Mouse (Mus musculus): ENCODE measurements around the gene Mrrf. TPM values are rescaled to one million over a fixed set of nuclear protein-coding genes. Genes with fewer than 3 reads are reported as not detected.
A peak's percentile ranks its signal among the peaks of the same experiment; 100 is the strongest.

Gene Mrrf
- polyA plus RNA-seq, 1 experiment from 2014 or later, result 30.3 TPM

DNA sequence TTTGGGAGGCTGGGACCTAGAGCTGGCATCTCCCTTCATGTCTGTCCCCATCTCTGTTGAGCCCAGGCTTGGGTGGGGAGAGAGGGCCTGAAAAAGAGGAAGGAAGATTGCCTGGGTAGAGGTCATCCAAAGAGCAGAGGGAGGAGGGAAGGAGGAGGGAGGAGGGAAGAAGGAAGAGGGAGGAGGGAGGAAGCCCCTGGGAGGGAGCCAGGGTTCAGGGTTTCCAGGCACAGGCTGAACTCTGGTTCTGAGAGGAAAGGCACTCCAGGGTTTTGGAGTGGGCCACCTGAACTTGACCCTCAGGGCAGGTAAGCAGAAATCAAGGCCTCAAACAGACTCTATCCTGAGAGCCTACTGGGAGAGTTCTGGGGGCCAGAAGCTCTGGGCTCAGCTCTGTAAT is 80.4 kb downstream of the Mrrf start:
- Histone ChIP-seq H3K4me2 (ENCODE audit: low read depth, low read length) (peak overlapping the region; percentile 9; the same call in 1 of the 2 replicates), H3K9me3 (ENCODE audit: control insufficient read depth, low read length) (no peaks in the 10 kb centered on the region), H3K27ac (ENCODE audit: low read length) (peak overlapping the region; percentile 95), H3K9ac (ENCODE audit: low read length) (peak overlapping the region; percentile 29; the same call in 1 of the 2 replicates), H3K36me3 (ENCODE audit: control insufficient read depth, insufficient read depth, low read length) (no peaks in the 10 kb centered on the region), H3K4me1 (replicated peaks; ENCODE audit: control insufficient read depth, insufficient read depth, low read length) (peaks cover 46% of the 10 kb centered on the region), H3K4me3 (ENCODE audit: low read length) (no peak overlapping the region), H3K27me3 (ENCODE audit: control insufficient read depth, insufficient read depth, low read depth, low read length) (peaks cover under 1% of the 10 kb centered on the region; the same call in 1 of the 2 replicates)
- ATAC-seq (ENCODE audit: low read depth), result peak; percentile 39

- no peaks in the 10 kb centered on the region; the same call in 1 of the 2 replicates for H3K27me3 ChIP-seq (ENCODE audit: control insufficient read depth, insufficient read depth, low read depth, low read length)
- WGBS, result 27% methylated on average over 4 of the region's 4 CpGs
- H3K9me3 ChIP-seq (ENCODE audit: control insufficient read depth, low read length), result no peaks in the 10 kb centered on the region
- H3K9ac ChIP-seq (ENCODE audit: low read length), result peak overlapping the region; percentile 50
- H3K4me3 ChIP-seq (ENCODE audit: low read length), result no peak overlapping the region
- peak; percentile 83 for ATAC-seq (ENCODE audit: low read depth)
- peaks cover 42% of the 10 kb centered on the region for H3K4me1 ChIP-seq (replicated peaks; ENCODE audit: control insufficient read depth, insufficient read depth, low read length)
- H3K4me2 ChIP-seq (ENCODE audit: low read depth, low read length), result peak overlapping the region; percentile 39
- peak overlapping the region; percentile 95 for H3K27ac ChIP-seq (ENCODE audit: low read length)
- H3K36me3 ChIP-seq (ENCODE audit: control insufficient read depth, insufficient read depth, low read length), result no peaks in the 10 kb centered on the region
These were observed 80.9 kb downstream of the Mrrf start for GRCm38 (mm10) chr2:36216953-36217573.

- peak; percentile 72 for ATAC-seq (ENCODE audit: low read depth)
- Histone ChIP-seq H3K4me1 (replicated peaks; ENCODE audit: control insufficient read depth, insufficient read depth, low read length) (peaks cover 38% of the 10 kb centered on the region), H3K9ac (ENCODE audit: low read length) (peak overlapping the region; percentile 50), H3K27ac (ENCODE audit: low read length) (peak overlapping the region; percentile 95), H3K9me3 (ENCODE audit: control insufficient read depth, low read length) (no peaks in the 10 kb centered on the region), H3K4me2 (ENCODE audit: low read depth, low read length) (peak overlapping the region; percentile 39), H3K36me3 (ENCODE audit: control insufficient read depth, insufficient read depth, low read length) (no peaks in the 10 kb centered on the region), H3K27me3 (ENCODE audit: control insufficient read depth, insufficient read depth, low read depth, low read length) (no peaks in the 10 kb centered on the region), H3K4me3 (ENCODE audit: low read length) (peak overlapping the region; percentile 3; the same call in 1 of the 2 replicates)
- WGBS, result 25% methylated on average over 5 of the region's 5 CpGs
These were observed 81.6 kb downstream of the Mrrf start for GRCm38 (mm10) chr2:36217692-36218233.

- H3K27ac ChIP-seq (ENCODE audit: low read length), result no peak overlapping the region
- no peak for ATAC-seq (ENCODE audit: low read depth)
- H3K9me3 ChIP-seq (ENCODE audit: control insufficient read depth, low read length), result no peaks in the 10 kb centered on the region
- H3K4me1 ChIP-seq (replicated peaks; ENCODE audit: control insufficient read depth, insufficient read depth, low read length), result peaks cover 28% of the 10 kb centered on the region
- WGBS, result 86% methylated on average over 8 of the region's 8 CpGs
- H3K27me3 ChIP-seq (ENCODE audit: control insufficient read depth, insufficient read depth, low read depth, low read length), result no peaks in the 10 kb centered on the region
- H3K36me3 ChIP-seq (ENCODE audit: control insufficient read depth, insufficient read depth, low read length), result no peaks in the 10 kb centered on the region
- H3K4me2 ChIP-seq (ENCODE audit: low read depth, low read length), result no peak overlapping the region
- H3K9ac ChIP-seq (ENCODE audit: low read length), result no peak overlapping the region
- no peak overlapping the region for H3K4me3 ChIP-seq (ENCODE audit: low read length)
These were observed 83.9 kb downstream of the Mrrf start for GRCm38 (mm10) chr2:36220106-36220505.

DNA sequence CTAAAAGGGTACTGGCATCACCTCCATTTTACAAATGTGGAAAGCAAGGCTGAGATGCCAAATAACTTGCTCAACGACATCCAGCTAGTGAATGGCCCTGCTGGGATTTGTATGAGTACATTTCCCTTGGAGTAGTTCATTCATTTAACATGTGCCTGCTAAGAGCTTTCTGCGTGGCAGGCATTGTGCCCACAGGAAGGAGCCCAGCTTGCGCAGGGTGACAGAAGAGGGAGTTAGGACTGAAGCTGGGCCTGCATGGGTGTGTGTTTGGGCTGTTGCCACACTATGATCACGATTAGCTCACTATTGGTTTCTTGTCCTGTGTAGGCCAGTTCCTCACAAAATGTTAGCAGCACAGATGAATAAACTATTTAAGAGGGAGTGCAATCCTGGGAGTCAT is 84.7 kb downstream of the Mrrf start:
- WGBS, result 64% methylated on average over 4 of the region's 4 CpGs
- H3K27me3 ChIP-seq (ENCODE audit: control insufficient read depth, insufficient read depth, low read depth, low read length), result no peaks in the 10 kb centered on the region
- no peak overlapping the region for H3K4me3 ChIP-seq (ENCODE audit: low read length)
- H3K36me3 ChIP-seq (ENCODE audit: control insufficient read depth, insufficient read depth, low read length), result no peaks in the 10 kb centered on the region
- no peak for ATAC-seq (ENCODE audit: low read depth)
- no peaks in the 10 kb centered on the region for H3K9me3 ChIP-seq (ENCODE audit: control insufficient read depth, low read length)
- peaks cover 27% of the 10 kb centered on the region for H3K4me1 ChIP-seq (replicated peaks; ENCODE audit: control insufficient read depth, insufficient read depth, low read length)
- H3K27ac ChIP-seq (ENCODE audit: low read length), result no peak overlapping the region
- no peak overlapping the region for H3K9ac ChIP-seq (ENCODE audit: low read length)
- H3K4me2 ChIP-seq (ENCODE audit: low read depth, low read length), result no peak overlapping the region

DNA sequence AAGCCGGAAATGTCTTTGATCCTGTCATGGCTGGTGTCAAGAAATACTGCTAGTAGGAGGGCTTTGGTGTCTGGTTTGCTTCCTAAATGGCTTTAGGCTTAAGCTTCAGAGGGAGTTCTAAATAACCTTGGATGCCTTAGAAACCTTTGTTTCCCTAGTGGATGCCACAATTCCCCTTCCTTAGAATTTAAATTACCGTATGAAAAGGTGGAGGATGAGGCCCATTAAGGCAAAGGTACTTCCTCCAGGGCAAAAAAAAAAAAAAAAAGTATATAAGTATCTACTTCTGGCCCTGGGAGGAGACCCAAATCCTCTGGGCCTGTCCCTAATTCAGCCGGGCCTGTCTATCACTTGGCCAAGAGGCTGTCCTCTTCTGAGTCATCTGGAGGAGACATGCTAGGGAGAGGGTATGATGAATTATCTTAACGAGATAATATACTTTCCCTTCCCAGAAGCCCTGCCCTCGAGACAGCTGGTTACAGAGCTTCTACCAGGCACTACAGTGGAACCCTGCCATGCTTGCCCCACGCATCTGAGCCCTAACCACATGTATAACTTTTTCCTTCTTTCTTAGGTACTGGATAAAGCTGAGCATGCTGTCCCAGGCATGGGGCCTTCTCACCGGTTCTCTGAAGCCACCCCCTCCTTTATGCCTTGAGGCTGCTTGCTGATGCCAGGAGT is 86.1 kb downstream of the Mrrf start:
- Histone ChIP-seq H3K27me3 (ENCODE audit: control insufficient read depth, insufficient read depth, low read depth, low read length) (no peaks in the 10 kb centered on the region), H3K4me2 (ENCODE audit: low read depth, low read length) (no peak overlapping the region), H3K9ac (ENCODE audit: low read length) (no peak overlapping the region), H3K27ac (ENCODE audit: low read length) (no peak overlapping the region), H3K4me1 (replicated peaks; ENCODE audit: control insufficient read depth, insufficient read depth, low read length) (peaks cover 13% of the 10 kb centered on the region), H3K9me3 (ENCODE audit: control insufficient read depth, low read length) (no peaks in the 10 kb centered on the region), H3K4me3 (ENCODE audit: low read length) (no peak overlapping the region), H3K36me3 (ENCODE audit: control insufficient read depth, insufficient read depth, low read length) (no peaks in the 10 kb centered on the region)
- 64% methylated on average over 7 of the region's 7 CpGs for WGBS
- no peak for ATAC-seq (ENCODE audit: low read depth)

DNA sequence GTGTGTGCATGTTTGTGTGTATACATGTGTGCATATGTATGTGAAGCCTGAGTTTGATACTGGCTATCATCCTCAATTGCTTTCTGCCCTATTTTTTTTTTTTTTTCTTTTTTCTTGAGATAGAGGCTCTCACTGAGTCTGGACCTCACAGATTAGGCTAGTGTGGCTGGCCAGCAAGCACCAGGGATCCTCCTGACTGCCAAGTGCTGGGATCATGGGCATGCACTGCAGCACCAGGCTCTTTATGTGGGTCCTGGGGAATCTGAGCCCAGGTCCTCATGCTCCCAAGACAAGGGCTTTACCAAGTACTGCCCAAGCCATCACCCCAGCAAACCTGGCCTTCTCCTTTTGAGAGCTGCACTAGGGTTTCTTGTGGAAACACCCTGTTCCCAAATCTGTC is 87.2 kb downstream of the Mrrf start:
- Histone ChIP-seq H3K4me3 (ENCODE audit: low read length) (no peak overlapping the region), H3K9ac (ENCODE audit: low read length) (no peak overlapping the region), H3K4me2 (ENCODE audit: low read depth, low read length) (no peak overlapping the region), H3K4me1 (replicated peaks; ENCODE audit: control insufficient read depth, insufficient read depth, low read length) (peaks cover 4% of the 10 kb centered on the region; the same call in 1 of the 2 replicates), H3K27ac (ENCODE audit: low read length) (no peak overlapping the region), H3K27me3 (ENCODE audit: control insufficient read depth, insufficient read depth, low read depth, low read length) (no peaks in the 10 kb centered on the region), H3K9me3 (ENCODE audit: control insufficient read depth, low read length) (no peaks in the 10 kb centered on the region), H3K36me3 (ENCODE audit: control insufficient read depth, insufficient read depth, low read length) (no peaks in the 10 kb centered on the region)
- ATAC-seq (ENCODE audit: low read depth), result no peak

DNA sequence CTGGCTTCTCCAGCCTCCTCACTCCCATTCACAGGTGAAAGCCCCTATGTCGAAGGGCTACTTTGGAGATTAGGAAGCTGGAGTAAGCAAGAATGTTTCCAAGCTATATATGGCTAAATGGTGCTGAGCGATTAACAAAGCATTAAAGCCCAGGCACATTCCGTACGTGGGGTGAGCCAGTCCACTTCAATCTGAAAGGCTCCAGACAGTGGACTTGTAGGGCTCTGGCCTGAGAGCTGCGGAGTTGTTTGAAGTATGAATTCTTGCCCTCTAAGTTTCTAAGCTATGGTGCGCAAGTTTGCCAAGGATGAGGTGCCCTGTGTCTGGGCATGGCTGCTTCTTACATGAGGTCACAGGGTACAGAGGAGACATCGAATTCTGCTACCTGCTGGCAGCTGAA is 88.0 kb downstream of the Mrrf start:
- no peaks in the 10 kb centered on the region for H3K27me3 ChIP-seq (ENCODE audit: control insufficient read depth, insufficient read depth, low read depth, low read length)
- no peaks in the 10 kb centered on the region for H3K9me3 ChIP-seq (ENCODE audit: control insufficient read depth, low read length)
- no peaks in the 10 kb centered on the region for H3K36me3 ChIP-seq (ENCODE audit: control insufficient read depth, insufficient read depth, low read length)
- no peak overlapping the region for H3K4me2 ChIP-seq (ENCODE audit: low read depth, low read length)
- 53% methylated on average over 7 of the region's 7 CpGs for WGBS
- H3K27ac ChIP-seq (ENCODE audit: low read length), result peak overlapping the region; percentile 39
- H3K9ac ChIP-seq (ENCODE audit: low read length), result no peak overlapping the region
- peak; percentile 69 for ATAC-seq (ENCODE audit: low read depth)
- no peak overlapping the region for H3K4me3 ChIP-seq (ENCODE audit: low read length)
- peaks cover 4% of the 10 kb centered on the region; the same call in 1 of the 2 replicates for H3K4me1 ChIP-seq (replicated peaks; ENCODE audit: control insufficient read depth, insufficient read depth, low read length)

DNA sequence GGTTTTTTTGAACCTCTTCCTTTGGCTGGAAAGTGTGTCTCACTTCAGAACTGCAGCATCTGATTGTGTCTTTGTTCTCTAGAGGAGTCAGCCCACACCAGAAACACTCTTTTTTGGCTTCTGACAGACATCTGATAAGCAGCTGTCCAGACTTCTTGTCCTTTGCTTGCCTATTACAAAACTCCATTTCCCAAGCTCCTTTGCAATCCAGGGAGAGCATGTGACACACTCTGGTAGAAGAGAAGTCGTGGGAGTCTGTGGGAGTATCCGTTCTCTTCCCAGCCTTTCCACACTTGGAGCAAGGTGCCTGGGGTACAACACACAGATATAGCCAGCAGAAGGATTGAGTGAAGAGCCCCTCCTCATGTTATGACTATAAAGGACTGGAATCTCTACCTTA is 88.4 kb downstream of the Mrrf start:
- peak overlapping the region; percentile 39 for H3K27ac ChIP-seq (ENCODE audit: low read length)
- 17% methylated on average over 2 of the region's 2 CpGs for WGBS
- no peaks in the 10 kb centered on the region for H3K9me3 ChIP-seq (ENCODE audit: control insufficient read depth, low read length)
- H3K36me3 ChIP-seq (ENCODE audit: control insufficient read depth, insufficient read depth, low read length), result no peaks in the 10 kb centered on the region
- H3K4me1 ChIP-seq (replicated peaks; ENCODE audit: control insufficient read depth, insufficient read depth, low read length), result peaks cover 4% of the 10 kb centered on the region
- no peak overlapping the region for H3K9ac ChIP-seq (ENCODE audit: low read length)
- no peaks in the 10 kb centered on the region for H3K27me3 ChIP-seq (ENCODE audit: control insufficient read depth, insufficient read depth, low read depth, low read length)
- H3K4me2 ChIP-seq (ENCODE audit: low read depth, low read length), result no peak overlapping the region
- peak; percentile 49 for ATAC-seq (ENCODE audit: low read depth)
- H3K4me3 ChIP-seq (ENCODE audit: low read length), result no peak overlapping the region
